Mouse (Mus musculus): Measurements from ENCODE around the gene Prdm16.

Prdm16 gene

GRCm38 (mm10) chr4:154473571-154474307 is 162.9 kb downstream of the Prdm16 start:
- no peak for DNase-seq (ENCODE audit: low spot score)

- no peak for DNase-seq (ENCODE audit: low spot score)
Observed at GRCm38 (mm10) chr4:154472569-154472968, 164.1 kb downstream of the Prdm16 start.

GRCm38 (mm10) chr4:154471447-154472101 is 165.1 kb downstream of the Prdm16 start:
- no peak for DNase-seq (ENCODE audit: low spot score)

- no peak for DNase-seq (ENCODE audit: low spot score)
Observed at GRCm38 (mm10) chr4:154466305-154466704, 170.4 kb downstream of the Prdm16 start.

- DNase-seq (ENCODE audit: low spot score): no peak
Observed at GRCm38 (mm10) chr4:154465123-154465522, 171.6 kb downstream of the Prdm16 start.

- no peak for DNase-seq (ENCODE audit: low spot score)
Observed at GRCm38 (mm10) chr4:154460021-154460420, 176.7 kb downstream of the Prdm16 start.

GRCm38 (mm10) chr4:154457756-154458155 is 178.9 kb downstream of the Prdm16 start:
- DNase-seq (ENCODE audit: low spot score): no peak

GRCm38 (mm10) chr4:154456265-154456822 is 180.3 kb downstream of the Prdm16 start:
- no peak for DNase-seq (ENCODE audit: low spot score)

GRCm38 (mm10) chr4:154450441-154450840 is 186.2 kb downstream of the Prdm16 start:
- DNase-seq (ENCODE audit: low spot score): no peak

GRCm38 (mm10) chr4:154450036-154450435 is 186.6 kb downstream of the Prdm16 start:
- DNase-seq (ENCODE audit: low spot score): peak; percentile 29

GRCm38 (mm10) chr4:154449343-154449742 is 187.3 kb downstream of the Prdm16 start:
- peak; percentile 52 for DNase-seq (ENCODE audit: low spot score)

- no peak for DNase-seq (ENCODE audit: low spot score)
Observed at GRCm38 (mm10) chr4:154445721-154446120, 191.0 kb downstream of the Prdm16 start.

GRCm38 (mm10) chr4:154442645-154443304 is 193.9 kb downstream of the Prdm16 start:
- no peak for DNase-seq (ENCODE audit: low spot score)

- no peak for DNase-seq (ENCODE audit: low spot score)
Observed at GRCm38 (mm10) chr4:154439455-154440052, 197.1 kb downstream of the Prdm16 start.

GRCm38 (mm10) chr4:154438610-154439009 is 198.1 kb downstream of the Prdm16 start:
- no peak for DNase-seq (ENCODE audit: low spot score)

- DNase-seq (ENCODE audit: low spot score): no peak
Observed at GRCm38 (mm10) chr4:154429770-154430169, 206.9 kb downstream of the Prdm16 start.

- no peak for DNase-seq (ENCODE audit: low spot score)
Observed at GRCm38 (mm10) chr4:154426901-154427300, 209.8 kb downstream of the Prdm16 start.

GRCm38 (mm10) chr4:154425284-154425683 is 211.4 kb downstream of the Prdm16 start:
- no peak for DNase-seq (ENCODE audit: low spot score)

GRCm38 (mm10) chr4:154424681-154425080 is 212.0 kb downstream of the Prdm16 start:
- DNase-seq (ENCODE audit: low spot score): no peak

- no peak for DNase-seq (ENCODE audit: low spot score)
Observed at GRCm38 (mm10) chr4:154422431-154422913, 214.2 kb downstream of the Prdm16 start.

- no peak for DNase-seq (ENCODE audit: low spot score)
Observed at GRCm38 (mm10) chr4:154420749-154421148, 215.9 kb downstream of the Prdm16 start.

GRCm38 (mm10) chr4:154419766-154420165 is 216.9 kb downstream of the Prdm16 start:
- no peak for DNase-seq (ENCODE audit: low spot score)
